Mouse (Mus musculus) heart, adult 2 months (tissue): Measurements from ENCODE around the gene Eif4e2.
A peak's percentile ranks its signal among the peaks of the same experiment; 100 is the strongest.

ENCODE experiments used
- CTCF ChIP-seq: fragments of 200-600 bp; IDR thresholded peaks from 2 replicates; pipeline ENCODE4 v1.8.1; 2022; ENCODE audit warnings: antibody characterized with exemption, mild to moderate bottlenecking, moderate library complexity
- EP300 ChIP-seq: fragments of 200-500 bp; IDR thresholded peaks from 2 replicates; pipeline ENCODE4 v1.6.1; 2011; ENCODE audit warnings: low read depth, low read length, control low read depth; ENCODE audit not compliant: insufficient read depth
- POLR2A ChIP-seq: fragments of 200-500 bp; IDR thresholded peaks from 2 replicates; pipeline ENCODE4 v1.6.1; 2011; ENCODE audit warnings: mild to moderate bottlenecking, low read depth, low read length, control low read depth; ENCODE audit not compliant: insufficient read depth

- no peak for TF ChIP-seq POLR2A
- TF ChIP-seq CTCF = peak; percentile 82
- TF ChIP-seq EP300 = no peak
These were observed 39.4 kb upstream of the Eif4e2 start for GRCm38 (mm10) chr1:87174006-87174955.
